Mouse (Mus musculus) skeletal muscle tissue, adult 2 months (tissue): ENCODE measurements around the gene Zyg11a.
"Not testable (repeated sequence)": the region's sequence is repeated elsewhere in the genome, so short reads cannot be mapped to it uniquely, and the experiment has no call there.

Experiments
- DNase-seq: peaks from one replicate; pipeline ENCODE4 v3.0.0-alpha.2; 2012; ENCODE audit warnings: low read depth, low spot score

Gene Zyg11a

GRCm38 (mm10) chr4:108144880-108145279, 73.0 kb downstream of the Zyg11a start, which contains the start of gene Scp2:
TSS of gene Scp2 (minus strand) at chr4:108144998.
- DNase-seq = no peak

- DNase-seq = no peak
Measured at GRCm38 (mm10) chr4:108143778-108144177, 74.1 kb downstream of the Zyg11a start.

- DNase-seq = not testable (repeated sequence)
Measured at GRCm38 (mm10) chr4:108143178-108143577, 74.7 kb downstream of the Zyg11a start.

GRCm38 (mm10) chr4:108136938-108137337, 80.9 kb downstream of the Zyg11a start:
- DNase-seq = no peak
